Mouse (Mus musculus) T-helper 17 cell (primary cell): Measurements from ENCODE around the gene 1600014C10Rik.

Source experiments
- in situ Hi-C, 2 experiments: fragments of 300-600 bp; cut with MboI, MseI; formaldehyde crosslinking; loops; 1 replicate in 1 of 2; 2 replicates in 1 of 2; pipeline ENCODE4 v1.15.1; 2025; ENCODE audit warnings: high pct_unique_total_duplicates in 2 of 2

Gene 1600014C10Rik

DNA sequence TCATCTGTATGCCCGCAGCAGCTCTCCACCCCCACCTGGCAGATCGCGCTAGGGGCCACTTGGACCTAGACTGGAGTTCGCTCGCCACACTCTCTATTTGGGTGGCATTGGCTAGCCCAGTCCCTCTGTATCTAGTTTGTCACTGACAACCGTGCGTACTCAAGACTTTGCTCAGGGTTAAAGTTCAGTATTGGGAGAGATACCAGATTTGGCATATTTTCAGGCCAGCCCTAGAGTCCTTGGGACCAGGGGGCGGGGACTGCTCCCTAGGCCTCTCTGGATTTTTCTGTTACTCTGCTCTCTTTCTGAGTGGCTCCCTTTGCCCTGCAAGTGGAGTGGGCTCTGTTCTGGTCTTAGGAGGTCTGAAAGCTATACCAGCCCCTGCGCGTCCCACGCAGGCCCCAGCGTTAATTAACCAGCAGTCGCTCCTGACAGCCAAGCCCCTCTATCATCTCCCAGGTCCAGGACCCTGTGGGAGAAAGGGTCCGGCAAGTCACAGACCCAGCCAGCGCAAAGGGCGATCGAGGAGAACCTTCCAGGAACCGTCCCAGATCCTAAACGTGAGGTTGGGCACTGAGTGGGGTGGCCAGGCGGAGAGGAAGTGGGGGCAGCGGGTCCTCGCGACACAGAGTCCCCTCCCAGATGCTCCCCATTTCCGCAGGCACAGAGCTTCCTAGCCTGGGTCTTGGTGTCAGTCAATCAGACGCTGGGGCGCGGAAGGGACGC is at the start of gene 1600014C10Rik:
Gene 1600014C10Rik (plus strand): TSS at position 256 of the 726 bp plus-strand sequence.
- in situ Hi-C loops, result loop anchor here in 1 of 2 experiments (5.0 kb wide), 1 partner anchor 84 kb away; no protein-coding TSS in a partner anchor

GRCm38 (mm10) chr7:38134471-38134870 is 48.5 kb upstream of the 1600014C10Rik start:
- in situ Hi-C loops, result loop anchor here (5.0 kb wide), 2 partner anchors 72 to 77 kb away; no protein-coding TSS in a partner anchor

DNA sequence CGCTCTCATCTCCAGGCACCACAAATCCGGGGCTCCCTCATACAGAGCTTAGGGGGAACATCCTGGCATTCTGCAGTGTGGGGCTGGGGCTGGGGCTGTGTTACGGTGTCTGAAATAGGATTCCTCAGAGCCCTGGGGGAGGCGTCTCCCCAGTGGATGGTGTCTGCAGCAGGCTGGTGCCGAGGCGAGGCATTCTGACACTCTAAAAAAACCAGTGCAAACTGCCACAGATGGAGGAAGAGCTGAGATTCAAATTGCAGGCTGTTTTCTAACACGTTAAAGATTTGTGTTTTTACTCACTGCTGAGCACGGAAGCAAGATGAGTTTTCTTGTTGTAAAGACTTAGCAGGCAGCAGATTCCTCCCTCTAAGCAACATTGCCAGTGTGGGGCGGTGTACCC is 42.7 kb upstream of the 1600014C10Rik start:
- in situ Hi-C loops, result loop anchor here (5.0 to 10.0 kb wide), 2 partner anchors 766 to 768 kb away; no protein-coding TSS in a partner anchor

- in situ Hi-C loops, result loop anchor here (5.0 to 10.0 kb wide), 2 partner anchors 767 to 770 kb away; no protein-coding TSS in a partner anchor
Measured at GRCm38 (mm10) chr7:38141747-38142545, 41.1 kb upstream of the 1600014C10Rik start.

- in situ Hi-C loops, result loop anchor here in 1 of 2 experiments (10.0 kb wide), 1 partner anchor 773 kb away; no protein-coding TSS in a partner anchor
Measured at GRCm38 (mm10) chr7:38147477-38147876, 35.5 kb upstream of the 1600014C10Rik start.

DNA sequence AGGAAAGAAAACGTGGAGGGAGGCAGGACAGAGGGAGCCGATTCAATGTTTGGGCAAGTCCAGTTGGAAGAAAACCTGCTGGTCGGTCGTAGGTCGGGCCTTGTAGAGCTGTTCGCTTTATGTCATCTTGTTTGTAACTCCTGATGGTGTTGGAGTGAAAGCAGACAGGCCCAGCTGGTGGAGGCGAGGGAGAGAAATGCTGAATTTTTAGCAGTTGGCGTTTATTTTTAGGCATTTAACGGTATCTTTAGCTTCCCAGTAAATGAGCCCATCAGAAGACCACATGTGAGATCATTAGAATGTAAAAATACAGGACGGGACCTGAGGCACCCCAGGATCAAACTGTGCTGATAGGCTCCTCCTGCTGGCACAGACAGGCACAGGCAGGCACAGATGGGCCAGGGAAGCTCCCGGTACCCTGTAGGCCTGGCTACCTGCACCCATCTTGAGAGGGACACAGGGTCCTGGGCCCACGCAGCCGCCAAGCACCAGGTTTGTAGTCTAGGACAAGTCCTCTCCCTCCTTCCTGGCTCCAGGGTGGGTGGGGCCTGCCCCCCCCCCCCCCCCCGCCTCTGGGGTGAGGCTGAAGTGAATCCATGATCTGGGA is 31.2 kb upstream of the 1600014C10Rik start:
- in situ Hi-C loops, result no loop called here

GRCm38 (mm10) chr7:38152571-38152970 is 30.4 kb upstream of the 1600014C10Rik start:
- in situ Hi-C loops, result no loop called here

- in situ Hi-C loops, result no loop called here
Measured at GRCm38 (mm10) chr7:38155829-38156228, 27.2 kb upstream of the 1600014C10Rik start.

- in situ Hi-C loops, result no loop called here
Measured at GRCm38 (mm10) chr7:38158764-38159458, 24.1 kb upstream of the 1600014C10Rik start.

- in situ Hi-C loops, result no loop called here
Measured at GRCm38 (mm10) chr7:38161438-38161837, 21.6 kb upstream of the 1600014C10Rik start.

- in situ Hi-C loops, result no loop called here
Measured at GRCm38 (mm10) chr7:38163433-38164050, 19.5 kb upstream of the 1600014C10Rik start.

DNA sequence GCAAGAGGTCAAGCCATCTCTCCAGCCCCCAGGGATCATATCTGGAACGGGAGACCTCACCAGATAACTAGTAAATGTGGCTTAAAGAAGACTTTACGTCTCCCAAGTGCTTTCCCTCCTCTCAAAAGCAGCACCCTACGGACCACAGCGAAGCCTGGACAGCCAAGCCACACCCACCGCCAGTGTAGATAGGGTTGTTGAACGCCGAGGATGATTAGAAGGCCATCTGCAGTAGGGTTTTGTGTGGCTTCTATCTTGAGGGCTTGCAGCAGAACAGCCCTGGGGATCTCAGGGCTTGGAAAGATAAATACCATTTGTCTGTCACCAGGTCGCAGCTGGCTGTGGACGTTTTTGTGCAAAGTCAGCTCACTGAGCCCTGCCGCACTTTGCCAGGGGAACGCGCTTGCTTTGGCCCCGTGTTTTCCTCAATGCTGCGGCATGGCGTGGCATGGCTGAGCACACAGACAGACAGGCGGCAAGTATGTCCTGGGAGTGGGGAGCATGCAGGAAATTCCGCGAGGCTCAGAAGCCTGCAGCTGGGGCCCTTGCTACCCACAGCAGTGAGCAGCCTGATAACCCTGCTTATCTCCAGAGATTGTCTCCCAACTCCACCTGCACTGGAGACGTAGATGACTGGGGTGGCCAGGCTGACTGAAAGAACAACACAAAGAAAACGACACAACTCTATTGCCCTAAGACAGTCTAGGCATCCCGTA is 15.9 kb upstream of the 1600014C10Rik start:
- in situ Hi-C loops, result no loop called here

DNA sequence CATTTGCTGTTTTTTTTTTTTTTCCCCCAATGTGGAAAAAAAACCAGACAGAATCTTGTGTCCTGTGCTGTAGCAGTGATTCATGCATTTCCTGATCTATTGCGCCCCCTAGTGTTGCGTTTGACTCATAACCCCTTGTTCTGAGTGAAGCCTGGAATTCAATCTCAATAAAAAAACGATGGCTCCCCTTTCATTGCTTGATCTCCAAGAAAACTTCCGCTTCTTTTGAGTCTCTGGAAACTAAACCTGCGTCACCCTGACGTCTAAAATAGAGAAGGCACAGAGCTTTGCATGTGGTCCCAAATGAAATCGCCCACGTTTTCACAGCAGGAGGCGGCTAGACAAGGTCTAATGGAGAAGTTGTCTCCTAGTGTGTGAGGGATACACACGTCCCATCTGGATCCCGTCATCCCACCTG is 15.3 kb upstream of the 1600014C10Rik start:
- in situ Hi-C loops, result no loop called here

DNA sequence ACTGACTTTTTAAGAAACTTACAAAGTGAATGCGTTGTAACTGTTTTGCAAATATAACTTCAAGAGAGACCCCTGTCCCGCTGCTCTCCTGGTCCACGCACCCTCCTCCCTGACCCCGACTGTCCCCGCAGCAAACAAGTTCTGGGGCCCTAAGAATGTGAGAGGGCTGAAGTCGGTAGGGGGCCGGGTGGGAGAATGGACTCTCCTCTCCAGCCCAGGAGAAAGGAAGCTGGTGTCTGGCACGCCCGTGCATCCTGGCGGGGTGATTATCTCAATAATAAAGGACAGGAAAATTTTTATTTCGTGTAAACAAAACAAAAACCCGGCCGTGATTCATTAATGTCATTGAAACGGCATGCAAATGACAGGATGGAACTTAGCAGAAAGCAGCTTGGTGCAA is 9.1 kb upstream of the 1600014C10Rik start:
- in situ Hi-C loops, result no loop called here

DNA sequence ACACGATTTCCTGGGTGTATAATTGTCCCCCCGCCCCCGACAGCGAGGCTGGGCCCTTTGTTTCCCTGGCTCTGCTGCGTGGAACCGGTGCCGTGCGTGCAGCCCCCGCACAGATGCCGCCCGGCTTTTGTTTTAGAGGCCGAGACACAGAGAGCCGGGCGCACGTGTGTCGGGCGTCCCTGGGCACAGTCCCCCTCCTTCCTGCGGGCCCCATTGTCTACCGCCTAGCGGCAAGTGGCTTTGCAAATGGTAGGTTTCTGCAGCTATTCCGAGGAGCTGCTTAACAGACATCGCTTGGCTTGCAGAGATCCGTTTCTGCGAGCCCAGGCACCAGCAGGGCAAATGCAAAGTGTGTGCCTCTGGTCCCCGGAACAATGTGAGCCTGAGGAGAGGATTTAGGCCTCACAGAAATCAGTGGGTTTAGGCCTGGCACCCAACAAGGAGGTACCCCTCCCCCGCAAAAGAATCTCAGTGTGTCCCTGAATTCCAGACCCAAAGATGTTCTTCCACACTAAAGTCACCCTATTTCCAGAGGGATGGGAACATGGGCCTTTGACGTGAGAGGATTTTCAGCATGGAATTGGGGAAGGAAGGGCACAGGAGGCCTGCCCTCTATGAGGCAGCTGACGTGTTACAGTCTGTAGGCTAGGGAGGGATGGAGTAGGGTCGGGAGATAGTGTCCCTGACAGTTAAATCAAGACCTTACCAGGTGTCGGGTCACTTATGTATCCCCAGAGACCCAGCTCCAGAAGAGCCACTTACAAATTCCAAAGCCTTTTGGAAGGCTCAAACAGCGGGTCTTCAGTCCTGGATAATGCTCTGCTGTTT is 8.5 kb upstream of the 1600014C10Rik start:
- in situ Hi-C loops, result no loop called here

DNA sequence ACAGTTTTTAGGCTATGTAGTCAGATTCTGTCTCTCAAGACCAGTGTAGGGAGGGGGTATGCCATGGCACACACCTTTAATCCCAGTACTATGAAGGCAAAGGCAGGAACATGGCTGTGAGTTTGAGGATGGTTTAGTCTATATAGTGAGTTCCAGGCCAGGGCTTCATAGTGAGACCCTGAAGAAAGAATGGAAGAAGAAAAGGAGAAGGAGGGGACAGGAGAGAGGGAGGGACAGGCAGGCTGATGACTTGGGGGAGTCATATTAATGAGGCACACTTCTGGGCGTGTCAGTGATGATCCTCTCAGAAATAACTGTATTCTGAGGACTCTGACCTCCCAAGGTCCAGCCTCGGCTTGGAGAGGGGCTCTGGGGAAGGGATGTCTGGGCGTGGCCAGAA is 7.0 kb upstream of the 1600014C10Rik start:
- in situ Hi-C loops, result no loop called here

- in situ Hi-C loops, result loop anchor here in 1 of 2 experiments (5.0 kb wide), 1 partner anchor 87 kb away; no protein-coding TSS in a partner anchor
Measured at GRCm38 (mm10) chr7:38179896-38180295, 3.1 kb upstream of the 1600014C10Rik start.

DNA sequence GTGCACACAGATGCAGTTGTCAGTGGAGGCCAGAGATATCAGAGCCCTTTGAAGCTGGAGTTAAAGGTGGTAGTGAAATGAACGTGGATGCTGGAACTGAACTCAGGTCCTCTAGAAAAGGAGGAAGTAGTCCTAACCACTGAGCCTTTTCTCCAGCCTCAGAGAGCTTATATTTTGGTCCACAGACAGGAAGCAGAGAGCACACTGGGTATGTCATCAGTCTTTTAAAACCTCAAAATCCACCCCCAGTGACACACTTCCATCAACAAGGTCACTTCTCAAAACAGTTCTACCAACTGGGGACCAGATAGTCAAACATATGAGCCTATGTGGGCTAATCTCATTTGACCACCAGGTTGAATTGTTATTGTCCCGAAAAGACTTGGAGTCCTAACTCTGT is 1.7 kb upstream of the 1600014C10Rik start:
- in situ Hi-C loops, result loop anchor here in 1 of 2 experiments (5.0 kb wide), 1 partner anchor 86 kb away; no protein-coding TSS in a partner anchor

DNA sequence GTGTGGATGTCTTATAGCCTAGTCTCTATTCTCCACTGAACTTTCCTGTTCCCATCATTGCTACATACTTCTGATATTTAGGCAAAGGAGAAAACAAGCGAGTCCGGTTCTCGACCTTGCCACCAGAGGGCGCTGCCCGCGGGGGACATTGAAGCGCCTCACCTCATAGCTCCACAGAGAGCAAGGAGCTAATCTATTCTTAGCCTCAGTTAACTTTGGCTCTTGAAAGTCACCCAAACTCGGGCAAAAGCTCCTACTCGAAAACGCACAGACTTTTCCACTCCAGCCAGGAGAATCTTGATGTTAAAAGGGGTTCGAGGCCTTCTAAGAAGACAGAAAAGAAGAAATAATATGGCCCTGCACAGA is 438 bp upstream of the 1600014C10Rik start:
- in situ Hi-C loops, result loop anchor here in 1 of 2 experiments (5.0 kb wide), 1 partner anchor 85 kb away; no protein-coding TSS in a partner anchor
